Mouse (Mus musculus): Measurements from ENCODE around the gene B4galt2. TPM values are rescaled to one million over a fixed set of nuclear protein-coding genes. Genes with fewer than 3 reads are reported as not detected.

Gene B4galt2
- polyA plus RNA-seq, 1 experiment from 2014 or later = 31.5 TPM

- Histone ChIP-seq H3K4me1 (ENCODE audit: control insufficient read depth, insufficient read depth, low read length) (peaks cover 28% of the 10 kb centered on the region), H3K4me3 (ENCODE audit: low read length) (no peak overlapping the region), H3K9ac (ENCODE audit: low read depth, low read length) (no peak overlapping the region), H3K27ac (ENCODE audit: low read depth, low read length) (no peak overlapping the region), H3K4me2 (replicated peaks; ENCODE audit: low read depth, low read length) (no peak overlapping the region), H3K27me3 (ENCODE audit: control insufficient read depth, insufficient read depth, low read length) (no peaks in the 10 kb centered on the region), H3K36me3 (ENCODE audit: control insufficient read depth, insufficient read depth, low read length) (peaks cover 6% of the 10 kb centered on the region; the same call in 1 of the 2 replicates), H3K9me3 (ENCODE audit: control insufficient read depth, low read length) (no peaks in the 10 kb centered on the region)
- ATAC-seq (ENCODE audit: low FRiP score, low TSS enrichment) = no peak
- 48% methylated on average over 1 of the region's 1 CpGs for WGBS
These were observed 12.8 kb downstream of the B4galt2 start for GRCm38 (mm10) chr4:117870437-117870836.

DNA sequence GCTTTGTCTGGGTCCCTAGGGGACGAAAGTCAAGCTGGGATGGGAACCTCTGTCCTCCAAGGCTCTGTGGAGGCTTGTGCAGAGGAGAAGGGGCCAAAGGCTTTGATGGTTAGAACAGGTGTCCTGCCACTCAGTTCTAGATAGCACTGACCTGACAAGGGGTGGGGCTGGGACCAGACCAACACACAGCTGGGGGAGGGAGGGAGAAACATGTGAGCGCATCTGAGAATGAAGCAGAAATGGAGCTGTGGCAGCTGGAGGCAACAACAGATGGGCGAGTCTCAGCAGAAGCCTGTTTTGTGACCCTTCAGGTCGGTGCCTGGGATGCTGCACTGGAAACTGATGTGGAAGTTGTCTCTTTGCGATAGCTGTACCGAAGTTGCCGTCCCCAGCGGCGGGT lies 14.0 kb downstream of the B4galt2 start:
- Histone ChIP-seq H3K4me2 (replicated peaks; ENCODE audit: low read depth, low read length) (no peak overlapping the region), H3K4me3 (ENCODE audit: low read length) (no peak overlapping the region), H3K9me3 (ENCODE audit: control insufficient read depth, low read length) (no peaks in the 10 kb centered on the region), H3K4me1 (ENCODE audit: control insufficient read depth, insufficient read depth, low read length) (peaks cover 30% of the 10 kb centered on the region), H3K27me3 (ENCODE audit: control insufficient read depth, insufficient read depth, low read length) (no peaks in the 10 kb centered on the region), H3K27ac (ENCODE audit: low read depth, low read length) (no peak overlapping the region), H3K9ac (ENCODE audit: low read depth, low read length) (no peak overlapping the region), H3K36me3 (ENCODE audit: control insufficient read depth, insufficient read depth, low read length) (peaks cover 3% of the 10 kb centered on the region; the same call in 1 of the 2 replicates)
- ATAC-seq (ENCODE audit: low FRiP score, low TSS enrichment) = no peak
- 75% methylated on average over 9 of the region's 9 CpGs for WGBS

GRCm38 (mm10) chr4:117867823-117868222 lies 15.5 kb downstream of the B4galt2 start:
- peaks cover 27% of the 10 kb centered on the region for H3K4me1 ChIP-seq (ENCODE audit: control insufficient read depth, insufficient read depth, low read length)
- H3K9ac ChIP-seq (ENCODE audit: low read depth, low read length) = no peak overlapping the region
- no peaks in the 10 kb centered on the region for H3K9me3 ChIP-seq (ENCODE audit: control insufficient read depth, low read length)
- no peak for ATAC-seq (ENCODE audit: low FRiP score, low TSS enrichment)
- H3K4me3 ChIP-seq (ENCODE audit: low read length) = no peak overlapping the region
- WGBS = 17% methylated on average over 24 of the region's 24 CpGs
- H3K27me3 ChIP-seq (ENCODE audit: control insufficient read depth, insufficient read depth, low read length) = no peaks in the 10 kb centered on the region
- H3K36me3 ChIP-seq (ENCODE audit: control insufficient read depth, insufficient read depth, low read length) = no peaks in the 10 kb centered on the region
- H3K4me2 ChIP-seq (replicated peaks; ENCODE audit: low read depth, low read length) = no peak overlapping the region; the same call in 1 of the 2 replicates
- no peak overlapping the region for H3K27ac ChIP-seq (ENCODE audit: low read depth, low read length)

GRCm38 (mm10) chr4:117867000-117867399 lies 16.3 kb downstream of the B4galt2 start:
- WGBS = 65% methylated on average over 6 of the region's 6 CpGs
- Histone ChIP-seq H3K9me3 (ENCODE audit: control insufficient read depth, low read length) (no peaks in the 10 kb centered on the region), H3K4me3 (ENCODE audit: low read length) (no peak overlapping the region), H3K4me2 (replicated peaks; ENCODE audit: low read depth, low read length) (no peak overlapping the region), H3K27ac (ENCODE audit: low read depth, low read length) (no peak overlapping the region), H3K4me1 (ENCODE audit: control insufficient read depth, insufficient read depth, low read length) (peaks cover 19% of the 10 kb centered on the region), H3K36me3 (ENCODE audit: control insufficient read depth, insufficient read depth, low read length) (no peaks in the 10 kb centered on the region), H3K27me3 (ENCODE audit: control insufficient read depth, insufficient read depth, low read length) (no peaks in the 10 kb centered on the region), H3K9ac (ENCODE audit: low read depth, low read length) (no peak overlapping the region)
- ATAC-seq (ENCODE audit: low FRiP score, low TSS enrichment) = no peak

- Histone ChIP-seq H3K27ac (ENCODE audit: low read depth, low read length) (peak overlapping the region; percentile 69; the same call in 1 of the 2 replicates), H3K4me1 (ENCODE audit: control insufficient read depth, insufficient read depth, low read length) (peaks cover 16% of the 10 kb centered on the region), H3K4me3 (ENCODE audit: low read length) (no peak overlapping the region), H3K9me3 (ENCODE audit: control insufficient read depth, low read length) (no peaks in the 10 kb centered on the region), H3K9ac (ENCODE audit: low read depth, low read length) (peak overlapping the region; percentile 34), H3K36me3 (ENCODE audit: control insufficient read depth, insufficient read depth, low read length) (no peaks in the 10 kb centered on the region), H3K27me3 (ENCODE audit: control insufficient read depth, insufficient read depth, low read length) (no peaks in the 10 kb centered on the region), H3K4me2 (replicated peaks; ENCODE audit: low read depth, low read length) (no peak overlapping the region)
- peak; percentile 78 for ATAC-seq (ENCODE audit: low FRiP score, low TSS enrichment)
- WGBS = 27% methylated on average over 9 of the region's 9 CpGs
These were observed 17.2 kb downstream of the B4galt2 start for GRCm38 (mm10) chr4:117866083-117866482.

DNA sequence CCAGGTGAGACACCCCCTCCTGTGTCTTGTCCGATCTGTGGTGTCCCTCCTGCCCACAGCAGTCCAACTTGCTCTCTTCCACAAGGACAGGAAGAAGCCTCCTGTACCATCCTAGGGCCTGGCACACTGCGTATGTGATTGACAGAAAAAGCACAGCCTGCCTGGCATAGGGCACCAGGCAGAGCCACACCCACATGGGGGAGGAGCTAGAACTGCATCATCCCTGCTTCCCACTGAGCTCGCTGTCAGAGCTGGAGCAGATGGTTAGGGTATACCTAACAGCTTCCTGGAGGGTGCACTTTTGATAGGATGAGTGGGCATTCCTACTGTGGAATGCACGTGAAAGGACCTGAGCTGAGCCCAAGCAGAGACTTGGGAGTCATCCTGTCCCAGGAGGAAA lies 20.5 kb downstream of the B4galt2 start:
- 53% methylated on average over 4 of the region's 4 CpGs for WGBS
- ATAC-seq (ENCODE audit: low FRiP score, low TSS enrichment) = no peak
- Histone ChIP-seq H3K27ac (ENCODE audit: low read depth, low read length) (no peak overlapping the region), H3K4me2 (replicated peaks; ENCODE audit: low read depth, low read length) (no peak overlapping the region), H3K4me1 (ENCODE audit: control insufficient read depth, insufficient read depth, low read length) (peaks cover 16% of the 10 kb centered on the region), H3K9ac (ENCODE audit: low read depth, low read length) (no peak overlapping the region), H3K9me3 (ENCODE audit: control insufficient read depth, low read length) (no peaks in the 10 kb centered on the region), H3K27me3 (ENCODE audit: control insufficient read depth, insufficient read depth, low read length) (no peaks in the 10 kb centered on the region), H3K36me3 (ENCODE audit: control insufficient read depth, insufficient read depth, low read length) (no peaks in the 10 kb centered on the region), H3K4me3 (ENCODE audit: low read length) (no peak overlapping the region)

DNA sequence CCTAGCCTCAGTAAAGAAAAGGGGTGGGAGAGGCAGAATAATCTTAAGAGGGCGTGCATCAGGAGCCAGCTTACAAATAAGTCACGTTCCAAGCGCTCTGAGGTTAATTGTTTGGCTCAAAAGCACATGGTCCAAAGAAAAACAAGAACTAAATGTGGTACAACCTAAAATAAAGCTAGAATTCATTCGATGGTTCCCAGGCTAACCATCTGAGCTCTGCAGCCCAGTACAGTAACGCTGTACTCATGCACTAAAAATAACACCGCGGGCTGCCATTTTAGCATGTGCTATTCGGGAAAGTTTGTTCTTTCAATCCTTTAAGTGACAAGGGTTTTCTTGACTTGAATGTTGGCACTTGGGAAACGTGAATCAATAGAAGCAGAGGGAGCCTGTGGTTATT lies 22.7 kb downstream of the B4galt2 start:
- H3K36me3 ChIP-seq (ENCODE audit: control insufficient read depth, insufficient read depth, low read length) = peaks cover 6% of the 10 kb centered on the region; the same call in 1 of the 2 replicates
- H3K27ac ChIP-seq (ENCODE audit: low read depth, low read length) = no peak overlapping the region
- no peak for ATAC-seq (ENCODE audit: low FRiP score, low TSS enrichment)
- no peak overlapping the region for H3K9ac ChIP-seq (ENCODE audit: low read depth, low read length)
- no peaks in the 10 kb centered on the region for H3K9me3 ChIP-seq (ENCODE audit: control insufficient read depth, low read length)
- 81% methylated on average over 9 of the region's 9 CpGs for WGBS
- H3K4me3 ChIP-seq (ENCODE audit: low read length) = no peak overlapping the region
- H3K4me2 ChIP-seq (replicated peaks; ENCODE audit: low read depth, low read length) = no peak overlapping the region
- no peaks in the 10 kb centered on the region for H3K27me3 ChIP-seq (ENCODE audit: control insufficient read depth, insufficient read depth, low read length)
- peaks cover 4% of the 10 kb centered on the region for H3K4me1 ChIP-seq (ENCODE audit: control insufficient read depth, insufficient read depth, low read length)

DNA sequence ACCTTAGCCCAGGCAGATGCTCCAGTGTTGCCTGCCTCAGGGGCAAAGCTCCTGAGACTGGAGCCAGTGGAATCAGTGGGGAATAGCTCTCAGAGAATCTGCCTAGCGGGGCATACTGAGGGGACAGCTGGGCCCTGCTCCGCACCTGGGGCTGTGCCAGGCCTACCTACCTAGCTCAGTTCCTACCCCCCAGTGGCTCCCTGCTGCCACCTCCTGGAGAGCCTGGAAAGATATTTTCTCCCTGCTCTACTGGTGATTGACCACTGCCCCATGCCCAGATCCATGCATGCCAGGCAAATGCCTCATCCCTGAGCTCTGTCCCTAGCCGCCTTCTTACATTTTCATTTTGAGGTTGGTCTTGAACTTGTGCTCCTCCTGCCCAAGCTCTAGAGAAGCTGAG lies 24.5 kb downstream of the B4galt2 start:
- 0 out of 2 replicates have a peak, but pooled peaks have one; percentile 28 for ATAC-seq (ENCODE audit: low FRiP score, low TSS enrichment)
- Histone ChIP-seq H3K9ac (ENCODE audit: low read depth, low read length) (no peak overlapping the region), H3K4me3 (ENCODE audit: low read length) (no peak overlapping the region), H3K27ac (ENCODE audit: low read depth, low read length) (no peak overlapping the region), H3K4me1 (ENCODE audit: control insufficient read depth, insufficient read depth, low read length) (no peaks in the 10 kb centered on the region), H3K36me3 (ENCODE audit: control insufficient read depth, insufficient read depth, low read length) (peaks cover 6% of the 10 kb centered on the region; the same call in 1 of the 2 replicates), H3K27me3 (ENCODE audit: control insufficient read depth, insufficient read depth, low read length) (no peaks in the 10 kb centered on the region), H3K4me2 (replicated peaks; ENCODE audit: low read depth, low read length) (no peak overlapping the region), H3K9me3 (ENCODE audit: control insufficient read depth, low read length) (no peaks in the 10 kb centered on the region)
- WGBS = 80% methylated on average over 3 of the region's 3 CpGs

DNA sequence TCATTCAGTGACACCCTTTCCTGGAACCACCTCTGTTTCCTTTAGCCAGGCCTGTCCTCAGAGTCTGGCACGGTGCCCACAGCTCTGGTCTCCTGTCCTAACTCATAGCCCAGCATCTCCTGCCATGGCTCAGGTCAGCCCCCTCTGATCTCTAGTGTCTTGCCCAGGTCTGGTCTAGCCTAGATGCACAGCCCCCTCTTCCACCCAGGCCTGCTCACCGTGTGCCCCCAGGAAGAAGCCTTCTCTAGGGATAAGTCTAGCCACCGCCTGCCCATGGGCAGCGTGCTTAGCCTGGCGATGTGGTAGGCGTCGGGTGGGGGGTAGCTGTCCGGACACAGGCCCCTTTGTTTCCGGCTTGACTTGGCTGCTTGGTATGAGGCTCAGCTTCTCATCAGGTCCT lies 28.1 kb downstream of the B4galt2 start:
- Histone ChIP-seq H3K4me3 (ENCODE audit: low read length) (no peak overlapping the region), H3K27ac (ENCODE audit: low read depth, low read length) (no peak overlapping the region), H3K9ac (ENCODE audit: low read depth, low read length) (no peak overlapping the region), H3K4me1 (ENCODE audit: control insufficient read depth, insufficient read depth, low read length) (no peaks in the 10 kb centered on the region), H3K27me3 (ENCODE audit: control insufficient read depth, insufficient read depth, low read length) (no peaks in the 10 kb centered on the region), H3K4me2 (replicated peaks; ENCODE audit: low read depth, low read length) (no peak overlapping the region), H3K36me3 (ENCODE audit: control insufficient read depth, insufficient read depth, low read length) (peaks cover 6% of the 10 kb centered on the region; the same call in 1 of the 2 replicates), H3K9me3 (ENCODE audit: control insufficient read depth, low read length) (no peaks in the 10 kb centered on the region)
- 88% methylated on average over 9 of the region's 9 CpGs for WGBS
- no peak for ATAC-seq (ENCODE audit: low FRiP score, low TSS enrichment)
